Mouse (Mus musculus): Measurements from ENCODE around the gene Cyp24a1.

GRCm38 (mm10) chr2:170529766-170530165, 32.8 kb upstream of the Cyp24a1 start:
- TF ChIP-seq CTCF (IDR thresholded peaks at IDR 0.05; ENCODE audit: low read depth, low read length) (no peak), POLR2AphosphoS5 (IDR thresholded peaks at IDR 0.05; ENCODE audit: insufficient replicate concordance, low read depth, low read length) (no peak), GATA1 (IDR thresholded peaks at IDR 0.05; ENCODE audit: borderline replicate concordance, low read length) (no peak), TAL1 (conservative IDR thresholded peaks at IDR 0.05; ENCODE audit: low read depth, low read length) (no peak)
